Comparison of ENCODE assay signal across 12 mouse cellular contexts in genomic region chr13:41892016-41892415, GRCm38 (mm10). TPM values are rescaled to one million over a fixed set of nuclear protein-coding genes. Genes with fewer than 3 reads are reported as not detected.
"Had no signal": no experiment of that assay in that cellular context is flagged by ENCODE, and none has a peak within 500 bp of the region (broad histone marks: within the 10 kb centered on the region; RNA-seq: fewer than 3 reads in every experiment).

No protein-coding gene starts in this region.

- ATAC-seq: liver, postnatal 0 days; lung, postnatal 0 days; midbrain, embryonic 13.5 days; midbrain, embryonic 15.5 days had no signal

- DNase-seq: liver, postnatal 0 days; lung, adult 2 months; lung, postnatal 14 days; lung, postnatal 36 days; thymus, adult 18-20 months; thymus, postnatal 14 days; thymus, postnatal 36 days had no signal

RNA-seq across cellular contexts. Expression of gene Adtrp, which starts 44.5 kb away (rescaled TPM):
- total RNA-seq: midbrain, postnatal 0 days had no signal
- polyA plus RNA-seq: midbrain, embryonic 11.5 days; midbrain, embryonic 13.5 days; midbrain, embryonic 15.5 days; midbrain, postnatal 0 days had no signal
